Mouse (Mus musculus): ENCODE measurements around the gene Gm6583.
"Not testable (repeated sequence)": the region's sequence is repeated elsewhere in the genome, so short reads cannot be mapped to it uniquely, and the experiment has no call there.

Gm6583 gene

GRCm38 (mm10) chr5:112324637-112325545 is 30.9 kb downstream of the Gm6583 start:
- no peak for DNase-seq (ENCODE audit: low spot score)

GRCm38 (mm10) chr5:112323246-112323645 is 32.6 kb downstream of the Gm6583 start:
- no peak for DNase-seq (ENCODE audit: low spot score)

- DNase-seq (ENCODE audit: low spot score) = no peak
Observed at GRCm38 (mm10) chr5:112321376-112321775, 34.5 kb downstream of the Gm6583 start.

GRCm38 (mm10) chr5:112320936-112321335 is 34.9 kb downstream of the Gm6583 start:
- DNase-seq (ENCODE audit: low spot score) = no peak

- DNase-seq (ENCODE audit: low spot score) = no peak
Observed at GRCm38 (mm10) chr5:112320379-112320778, 35.5 kb downstream of the Gm6583 start.

- not testable (repeated sequence) for DNase-seq (ENCODE audit: low spot score)
Observed at GRCm38 (mm10) chr5:112319343-112319742, 36.5 kb downstream of the Gm6583 start.

GRCm38 (mm10) chr5:112317328-112317727 is 38.5 kb downstream of the Gm6583 start:
- DNase-seq (ENCODE audit: low spot score) = no peak

GRCm38 (mm10) chr5:112316468-112316867 is 39.4 kb downstream of the Gm6583 start:
- no peak for DNase-seq (ENCODE audit: low spot score)

- DNase-seq (ENCODE audit: low spot score) = no peak
Observed at GRCm38 (mm10) chr5:112313222-112313885, 42.5 kb downstream of the Gm6583 start.

GRCm38 (mm10) chr5:112305842-112306241 is 50.0 kb downstream of the Gm6583 start:
- no peak for DNase-seq (ENCODE audit: low spot score)
